11 mouse cellular contexts compared by ENCODE assay signal in the genomic region with DNA sequence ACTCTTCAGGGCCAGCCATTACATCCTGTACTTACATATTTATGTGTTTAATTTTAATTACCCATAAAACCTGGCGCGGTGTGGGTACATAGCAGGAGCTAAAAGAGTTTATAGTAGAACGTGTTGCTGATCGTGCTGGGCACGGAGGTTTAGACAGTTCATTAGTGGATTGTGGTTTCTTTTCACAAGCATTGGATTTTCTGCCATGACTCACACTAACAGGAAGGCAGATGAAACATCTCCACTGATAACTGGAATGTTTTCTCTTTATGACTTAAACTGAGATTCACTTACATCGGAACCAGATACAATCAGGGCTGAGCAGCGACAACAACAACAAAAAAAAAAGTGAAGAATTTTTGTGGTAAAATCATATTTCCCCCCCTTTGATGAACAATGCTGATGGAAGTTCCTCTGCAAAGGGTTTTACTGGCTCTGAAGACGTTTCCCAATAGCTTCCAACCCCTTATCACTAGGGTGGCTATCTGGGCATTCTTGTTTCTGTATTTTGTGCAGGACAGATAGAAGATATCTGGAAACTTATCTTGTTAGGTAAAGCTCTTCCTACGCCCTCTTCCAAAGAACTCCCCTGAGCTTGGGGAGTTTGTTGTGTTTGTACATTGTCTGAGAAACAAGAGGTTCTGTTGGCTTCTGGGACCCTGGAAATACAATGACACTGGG.
A peak's percentile ranks its signal among the peaks of the same experiment; 100 is the strongest.
DNase-seq lines count a peak whose midpoint lies in the region; ATAC-seq and TF ChIP-seq lines count a peak whose summit lies in the region.
"Had no signal": no experiment of that assay in that cellular context is flagged by ENCODE, and none has a peak within 500 bp of the region (broad histone marks: within the 10 kb centered on the region; RNA-seq: fewer than 3 reads in every experiment).

No protein-coding gene starts in this region.

- 61% methylated on average over 9 of the region's 9 CpGs for WGBS in neural tube, embryonic 15.5 days
- WGBS in limb, embryonic 13.5 days: 50% methylated on average over 9 of the region's 9 CpGs
- 84% methylated on average over 9 of the region's 9 CpGs for WGBS in hindbrain, embryonic 11.5 days

- H3K27me3 ChIP-seq in neural tube, embryonic 15.5 days (replicated peaks): no peaks in the 10 kb centered on the region
- H3K27me3 ChIP-seq in Patski (no peaks in the 10 kb centered on the region), myocyte (ENCODE audit: control insufficient read depth, insufficient read depth, insufficient read length) (no peaks in the 10 kb centered on the region)
- H3K27me3 ChIP-seq in limb, embryonic 13.5 days: peaks cover 4% of the 10 kb centered on the region; the same call in 1 of the 2 replicates
- no peaks in the 10 kb centered on the region for H3K27me3 ChIP-seq in hindbrain, embryonic 11.5 days (ENCODE audit: control insufficient read depth, insufficient read depth, low read length)
- H3K27me3 ChIP-seq: forebrain, embryonic 15.5 days; midbrain, embryonic 13.5 days had no signal

- no peaks in the 10 kb centered on the region for H3K79me2 ChIP-seq in myocyte (ENCODE audit: control insufficient read depth, insufficient read depth)

- in situ Hi-C loops in Patski (cut with MboI; ENCODE audit: low pct_unique_long_range_greater_than_20kb): no loop called here

- no peak overlapping the region for H3K9ac ChIP-seq in neural tube, embryonic 15.5 days (replicated peaks)
- H3K9ac ChIP-seq in limb, embryonic 13.5 days: no peak overlapping the region
- no peak overlapping the region for H3K9ac ChIP-seq in hindbrain, embryonic 11.5 days (ENCODE audit: low read depth, low read length)
- H3K9ac ChIP-seq: forebrain, embryonic 15.5 days; midbrain, embryonic 13.5 days had no signal

- CTCF ChIA-PET in Patski (lab: Charles Lee): interaction anchor here (1.3 to 2.1 kb wide), 2 partner anchors 10 to 60 kb away, joined by 3 to 5 read pairs; no protein-coding TSS in a partner anchor

- H3K27ac ChIP-seq in neural tube, embryonic 15.5 days (replicated peaks): no peak overlapping the region
- H3K27ac ChIP-seq in limb, embryonic 13.5 days: no peak overlapping the region
- H3K27ac ChIP-seq in hindbrain, embryonic 11.5 days (ENCODE audit: low read depth, low read length): no peak overlapping the region
- H3K27ac ChIP-seq: forebrain, embryonic 15.5 days; midbrain, embryonic 13.5 days had no signal

- H3ac ChIP-seq in myocyte (ENCODE audit: control insufficient read depth, insufficient read length): no peak overlapping the region

- no peak for TF ChIP-seq CTCF in Patski (IDR thresholded peaks at IDR 0.05)

- POLR2A ChIA-PET in Patski (lab: Charles Lee): no interaction called here

- no peak for TF ChIP-seq POLR2A in myocyte (IDR thresholded peaks at IDR 0.05; ENCODE audit: insufficient read length, low read depth)

- H3K9me3 ChIP-seq in neural tube, embryonic 15.5 days (replicated peaks): no peaks in the 10 kb centered on the region
- no peaks in the 10 kb centered on the region for H3K9me3 ChIP-seq in limb, embryonic 13.5 days
- H3K9me3 ChIP-seq in hindbrain, embryonic 11.5 days (ENCODE audit: control insufficient read depth, low read length): no peaks in the 10 kb centered on the region
- H3K9me3 ChIP-seq: forebrain, embryonic 15.5 days; midbrain, embryonic 13.5 days had no signal

- peak; percentile 72 for ATAC-seq in neural tube, embryonic 15.5 days (ENCODE audit: low FRiP score)
- peak; percentile 67 for ATAC-seq in Patski
- no peak for ATAC-seq in limb, embryonic 13.5 days (ENCODE audit: low FRiP score, low read depth)
- ATAC-seq in hindbrain, embryonic 11.5 days (ENCODE audit: low FRiP score): no peak
- ATAC-seq: forebrain, embryonic 15.5 days; midbrain, embryonic 13.5 days had no signal

- peaks cover 3% of the 10 kb centered on the region; the same call in 1 of the 2 replicates for H3K4me1 ChIP-seq in neural tube, embryonic 15.5 days
- 0 out of 2 replicates have a peak, but pooled peaks cover 6% of the 10 kb centered on the region for H3K4me1 ChIP-seq in limb, embryonic 13.5 days
- H3K4me1 ChIP-seq in hindbrain, embryonic 11.5 days (replicated peaks; ENCODE audit: control insufficient read depth, insufficient read depth, low read length): no peaks in the 10 kb centered on the region

- no peaks in the 10 kb centered on the region for H3K36me3 ChIP-seq in neural tube, embryonic 15.5 days
- H3K36me3 ChIP-seq in limb, embryonic 13.5 days: no peaks in the 10 kb centered on the region
- H3K36me3 ChIP-seq in myocyte (ENCODE audit: control insufficient read depth, insufficient read depth): no peaks in the 10 kb centered on the region
- H3K36me3 ChIP-seq in hindbrain, embryonic 11.5 days (ENCODE audit: control insufficient read depth, insufficient read depth, low read length): no peaks in the 10 kb centered on the region
- H3K36me3 ChIP-seq: forebrain, embryonic 15.5 days; midbrain, embryonic 13.5 days had no signal

- no peak for DNase-seq in neural tube, embryonic 10.5 days (ENCODE audit: extremely low spot score, low spot score)
- DNase-seq in Patski (ENCODE audit: low read depth, low spot score): peak; percentile 44
- no peak for DNase-seq in cerebellum, adult 11 months
- DNase-seq in hindbrain, embryonic 11.5 days (ENCODE audit: low spot score): no peak
- no peak for DNase-seq in left cerebral cortex, adult 8-10 months (ENCODE audit: low spot score in 2 of 2)
- DNase-seq: thymus, postnatal 36 days had no signal

- H3K4me3 ChIP-seq in neural tube, embryonic 15.5 days (replicated peaks): no peak overlapping the region
- no peak overlapping the region for H3K4me3 ChIP-seq in limb, embryonic 13.5 days
- H3K4me3 ChIP-seq in myocyte: no peak overlapping the region
- H3K4me3 ChIP-seq in hindbrain, embryonic 11.5 days (ENCODE audit: low read depth, low read length): no peak overlapping the region
- H3K4me3 ChIP-seq: forebrain, embryonic 15.5 days; midbrain, embryonic 13.5 days had no signal

- H3K4me2 ChIP-seq in neural tube, embryonic 15.5 days: no peak overlapping the region
- peak overlapping the region; percentile 11; the same call in 1 of the 2 replicates for H3K4me2 ChIP-seq in limb, embryonic 13.5 days (replicated peaks)
- H3K4me2 ChIP-seq in myocyte (ENCODE audit: low read depth): peak overlapping the region; percentile 90
- no peak overlapping the region for H3K4me2 ChIP-seq in hindbrain, embryonic 11.5 days (replicated peaks; ENCODE audit: low read depth, low read length)
- H3K4me2 ChIP-seq: forebrain, embryonic 15.5 days; midbrain, embryonic 13.5 days had no signal

TF ChIP-seq in myocyte, 11 proteins besides CTCF, POLR2A, EP300 and RAD21:
- TF ChIP-seq TCF12 (IDR thresholded peaks at IDR 0.05; ENCODE audit: insufficient read depth, poor library complexity, severe bottlenecking): no peak
- TF ChIP-seq POLR2AphosphoS2 (IDR thresholded peaks at IDR 0.05; ENCODE audit: insufficient read length, low read depth): no peak
- no peak for TF ChIP-seq REST (IDR thresholded peaks at IDR 0.05; ENCODE audit: insufficient read depth, insufficient read length)
- no peak for TF ChIP-seq SRF (IDR thresholded peaks at IDR 0.05; ENCODE audit: control insufficient read depth, insufficient read length, low read depth)
- TF ChIP-seq TCF3 (IDR thresholded peaks at IDR 0.05; ENCODE audit: insufficient read length, low read depth): no peak
- TF ChIP-seq USF1 (IDR thresholded peaks at IDR 0.05; ENCODE audit: low read depth): no peak
- TF ChIP-seq MYOD1 (IDR thresholded peaks at IDR 0.05; ENCODE audit: control insufficient read depth in 1 of 3, insufficient read length in 2 of 3, low read depth in 2 of 3): no peak
- TF ChIP-seq MYOG (IDR thresholded peaks at IDR 0.05; ENCODE audit: control insufficient read depth in 1 of 3, insufficient read depth in 1 of 3, insufficient read length in 2 of 3, low read depth in 2 of 3): no peak
- no peak for TF ChIP-seq MAX (IDR thresholded peaks at IDR 0.05; ENCODE audit: low read depth)
- no peak for TF ChIP-seq CEBPB (IDR thresholded peaks at IDR 0.05; ENCODE audit: insufficient read depth, poor library complexity, severe bottlenecking)
- TF ChIP-seq E2F4 (IDR thresholded peaks at IDR 0.05; ENCODE audit: insufficient read depth): no peak

Comparison
In these comparisons a context has a peak if more than half of its experiments do, and no peak if none do; other contexts are left out.
1. ATAC-seq: peak in neural tube, embryonic 15.5 days (single experiment) and Patski (single experiment); none in limb, embryonic 13.5 days (single experiment) and hindbrain, embryonic 11.5 days (single experiment).
2. H3K4me2 ChIP-seq: peak in limb, embryonic 13.5 days (single experiment) and myocyte (single experiment); none in neural tube, embryonic 15.5 days (single experiment) and hindbrain, embryonic 11.5 days (single experiment).